Mouse (Mus musculus): ENCODE data around the gene Fxyd1.
A peak's percentile ranks its signal among the peaks of the same experiment; 100 is the strongest.

Gene Fxyd1

DNA sequence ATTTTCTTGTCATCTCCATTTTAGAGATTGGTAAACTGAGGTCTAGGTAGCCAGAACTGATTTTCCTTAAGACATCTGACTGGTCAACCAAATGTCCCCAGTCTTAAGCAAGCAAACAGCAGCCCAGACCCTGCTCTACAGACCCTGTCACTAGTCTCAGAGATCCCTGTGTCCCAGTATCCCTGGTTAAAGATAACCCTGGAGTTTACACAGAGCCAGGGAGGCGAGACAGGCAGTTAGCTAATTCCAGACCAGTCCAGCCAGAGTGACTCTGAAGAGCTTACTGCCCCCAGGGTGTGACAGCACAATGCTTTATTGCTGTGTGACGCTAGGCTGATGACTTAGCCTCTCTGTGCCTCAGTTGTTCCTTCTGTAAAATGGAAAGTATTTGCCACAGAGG lies at the start of gene Fxyd1:
Fxyd1 (minus strand) TSS at position 129 of the 400 bp plus-strand sequence.
- DNase-seq: no peak

GRCm38 (mm10) chr7:31106166-31106565 lies 49.2 kb upstream of the Fxyd1 start:
- DNase-seq: no peak

DNA sequence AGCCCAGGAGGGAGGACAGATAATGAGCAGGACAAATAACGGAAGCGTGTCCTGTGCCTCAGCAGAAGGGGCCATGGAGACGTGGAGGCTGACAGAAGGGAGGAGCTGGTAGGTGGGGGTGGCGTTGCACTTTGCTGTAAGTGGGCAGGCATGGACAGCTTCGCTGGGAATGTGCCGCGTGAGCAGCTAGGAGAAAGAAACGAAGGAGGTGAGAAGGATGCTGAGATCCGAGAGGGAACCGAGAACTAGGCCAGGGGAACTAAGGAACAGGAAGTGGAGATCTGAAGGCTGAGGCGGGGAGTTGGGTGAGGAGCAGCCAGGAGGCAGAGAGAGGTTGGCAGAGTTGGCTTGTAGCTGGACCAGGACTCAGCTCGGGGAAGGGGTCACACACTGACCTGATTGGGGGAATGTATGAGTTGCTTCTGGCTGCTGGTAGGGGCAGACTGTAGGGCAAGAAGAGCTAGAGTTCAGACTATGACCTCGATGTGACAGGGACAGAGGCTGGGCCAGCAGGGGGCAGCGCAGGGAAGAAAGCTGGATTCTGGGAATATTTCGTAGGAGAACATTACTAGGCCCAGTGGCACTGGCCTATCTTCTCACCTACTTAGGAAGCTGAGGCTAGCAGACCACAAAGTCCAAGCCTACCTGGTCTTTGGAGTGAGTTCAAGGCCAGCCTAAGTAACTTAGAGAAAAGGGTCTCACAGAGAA lies 48.2 kb upstream of the Fxyd1 start:
- peak; percentile 48 for DNase-seq

DNA sequence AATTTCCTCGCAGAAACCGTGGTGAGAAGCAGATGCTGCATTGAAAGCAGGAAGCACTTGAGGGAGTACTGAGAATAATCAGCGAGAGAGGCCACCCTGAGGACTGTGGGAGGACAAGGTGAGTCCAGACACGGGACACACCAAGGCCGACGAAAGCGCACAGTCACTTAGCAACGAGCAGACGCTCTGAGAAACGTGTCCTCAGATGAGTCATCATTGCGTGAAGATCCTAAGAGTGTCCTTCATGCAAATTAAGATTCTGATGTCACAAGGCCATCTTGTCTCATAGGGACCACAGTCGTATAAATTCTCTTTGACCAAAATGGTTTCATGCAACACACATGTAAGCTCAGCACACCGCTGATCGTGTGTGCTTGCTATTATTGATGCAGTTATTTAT lies 43.8 kb upstream of the Fxyd1 start:
- no peak for DNase-seq

- no peak for DNase-seq
These were observed 42.6 kb upstream of the Fxyd1 start for GRCm38 (mm10) chr7:31099612-31099982.

GRCm38 (mm10) chr7:31098697-31099611 lies 42.0 kb upstream of the Fxyd1 start:
- no peak for DNase-seq

- peak; percentile 94 for DNase-seq
These were observed 40.7 kb upstream of the Fxyd1 start for GRCm38 (mm10) chr7:31097583-31098248.

GRCm38 (mm10) chr7:31096892-31097564 lies 40.0 kb upstream of the Fxyd1 start:
- DNase-seq: no peak

GRCm38 (mm10) chr7:31094774-31095501 lies 37.9 kb upstream of the Fxyd1 start:
- DNase-seq: peak; percentile 54

DNA sequence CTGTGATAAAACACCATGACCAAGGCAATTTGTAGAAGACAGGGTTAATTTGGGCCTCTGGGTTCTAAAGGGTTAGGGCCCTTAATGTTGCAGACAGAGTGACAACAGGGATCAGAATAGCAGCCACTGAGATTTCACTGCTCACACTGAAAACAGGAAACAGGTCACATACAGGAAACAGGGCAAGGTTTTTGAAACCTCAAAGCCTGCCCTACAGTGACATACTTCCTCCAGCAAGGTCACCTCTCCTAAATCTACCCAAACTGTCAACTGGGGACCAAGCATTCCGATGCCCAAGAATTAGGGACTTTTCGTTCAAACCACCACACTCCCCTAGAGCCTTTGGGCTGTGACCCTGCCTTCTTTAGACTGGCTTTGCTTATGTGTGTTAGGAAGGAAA lies 32.7 kb upstream of the Fxyd1 start:
- DNase-seq: no peak

DNA sequence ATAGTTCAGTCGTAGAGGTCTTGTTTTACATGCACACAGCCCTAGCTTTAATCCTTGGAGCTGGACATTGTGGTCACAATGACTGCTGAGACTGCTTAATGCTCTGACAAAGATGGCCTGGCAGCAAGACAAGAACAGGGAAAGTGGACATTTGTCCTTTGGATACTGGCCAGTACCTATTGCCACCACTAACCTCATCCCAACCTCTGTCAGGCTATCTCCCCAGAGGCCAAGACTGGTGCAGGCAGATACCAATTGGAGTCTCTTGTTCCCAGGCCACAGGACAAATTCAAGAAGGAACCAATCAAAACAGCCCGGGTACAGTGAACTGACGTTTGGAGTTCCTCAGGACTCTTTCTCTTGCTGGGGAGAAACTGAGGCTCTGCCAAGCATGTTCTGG lies 31.2 kb upstream of the Fxyd1 start:
- DNase-seq: no peak

GRCm38 (mm10) chr7:31087262-31087661 lies 30.3 kb upstream of the Fxyd1 start:
- DNase-seq: no peak

- no peak for DNase-seq
These were observed 29.3 kb upstream of the Fxyd1 start for GRCm38 (mm10) chr7:31086175-31086755.

- peak; percentile 86 for DNase-seq
These were observed 28.2 kb upstream of the Fxyd1 start for GRCm38 (mm10) chr7:31085171-31085570.

DNA sequence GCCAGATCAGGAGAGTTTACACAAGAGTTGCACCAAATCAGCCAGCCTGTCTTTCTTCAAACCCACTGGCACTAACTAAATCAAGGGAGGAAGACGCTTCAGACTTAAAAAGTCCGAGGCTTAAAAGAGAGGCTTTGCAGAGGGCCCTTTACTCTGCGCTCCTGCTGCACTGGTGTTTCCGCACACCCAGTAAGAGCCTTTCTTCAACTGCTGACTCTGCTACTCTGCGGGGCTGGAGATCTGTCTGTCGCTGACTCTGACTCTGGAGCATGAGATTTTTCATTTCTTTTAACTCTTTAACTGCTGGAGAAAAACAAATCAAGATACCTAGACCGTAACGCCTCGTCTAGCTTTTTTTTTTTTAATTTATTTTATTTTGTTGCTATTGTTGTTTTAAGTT lies 27.1 kb upstream of the Fxyd1 start:
- no peak for DNase-seq

DNA sequence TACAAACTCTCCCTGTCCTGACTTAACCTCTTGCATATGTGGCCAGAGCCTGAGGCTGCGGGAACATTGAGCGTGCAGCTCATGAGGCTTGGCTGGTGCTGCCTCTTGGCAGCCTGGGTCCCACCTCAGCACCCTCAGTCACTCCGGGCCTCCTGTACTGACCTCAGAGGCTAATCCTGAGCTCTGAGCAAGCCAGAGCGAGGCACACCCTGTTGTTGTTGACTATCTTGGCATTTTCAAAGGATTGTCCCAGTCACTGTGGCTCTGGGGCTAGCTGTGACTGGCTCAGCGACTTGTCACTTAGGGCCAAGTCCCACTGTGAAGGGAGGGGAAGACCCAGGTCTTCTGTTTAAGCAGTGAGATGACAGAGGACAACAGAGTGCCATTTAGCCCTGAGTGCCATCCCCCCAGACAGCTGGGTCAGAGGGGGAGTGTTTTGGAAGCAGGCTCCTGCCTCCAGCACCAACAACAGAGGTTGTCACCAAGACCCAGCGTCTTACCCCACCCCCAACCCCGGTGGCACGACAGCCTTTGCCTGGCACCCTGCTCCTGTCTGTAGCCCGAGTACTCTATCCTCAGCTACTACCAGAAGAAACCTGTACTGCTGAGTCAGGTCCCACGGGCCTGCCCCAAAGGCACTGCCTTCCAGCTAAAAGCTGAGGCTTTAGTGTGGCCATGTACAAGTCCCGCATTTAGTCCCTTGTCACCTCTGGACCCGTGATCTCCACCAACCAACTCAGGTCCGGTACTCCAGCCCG lies 26.0 kb upstream of the Fxyd1 start:
- peak; percentile 78 for DNase-seq

GRCm38 (mm10) chr7:31082106-31082505 lies 25.1 kb upstream of the Fxyd1 start:
- no peak for DNase-seq

GRCm38 (mm10) chr7:31081106-31081505 lies 24.1 kb upstream of the Fxyd1 start:
- no peak for DNase-seq

DNA sequence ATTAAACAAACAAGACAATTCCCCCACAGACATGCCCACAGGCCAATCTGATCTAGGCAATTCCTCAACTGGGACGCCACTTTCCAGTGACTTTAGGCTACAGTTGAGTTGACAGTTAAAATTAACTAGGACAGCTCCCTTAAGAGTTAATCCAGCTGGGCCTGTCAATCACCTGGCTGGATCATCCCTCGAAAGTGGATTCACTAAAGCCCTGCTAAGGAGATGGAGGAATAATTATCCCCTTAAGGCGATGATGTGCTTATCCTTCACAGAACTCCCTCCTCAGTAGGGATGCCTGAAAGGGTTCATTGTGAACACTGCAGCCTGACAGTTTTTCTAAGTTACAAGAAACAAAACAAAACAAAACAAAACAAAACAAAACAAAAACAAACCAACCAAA lies 23.6 kb upstream of the Fxyd1 start:
- peak; percentile 85 for DNase-seq

DNA sequence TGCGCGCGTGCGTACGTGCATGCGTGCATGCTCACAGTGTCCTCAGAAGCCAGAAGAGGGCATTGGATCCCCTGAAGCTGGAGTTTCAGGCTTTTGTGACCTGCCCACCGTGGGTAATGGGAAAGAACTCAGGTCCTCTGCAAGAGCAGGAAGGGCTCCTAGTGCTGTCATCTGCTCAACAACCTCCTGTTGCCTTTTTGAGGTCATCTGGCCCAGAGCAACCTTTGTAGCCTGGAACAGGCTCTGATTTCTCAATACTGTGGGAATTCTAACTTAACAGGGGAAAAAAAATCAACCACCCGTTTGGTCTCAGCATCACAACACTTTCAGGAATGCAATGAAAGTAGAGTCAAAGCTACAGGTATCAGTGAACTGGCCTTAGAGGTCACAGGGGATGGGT lies 22.7 kb upstream of the Fxyd1 start:
- DNase-seq: no peak

GRCm38 (mm10) chr7:31077885-31078445 lies 21.0 kb upstream of the Fxyd1 start:
- DNase-seq: peak; percentile 93

All from retina, postnatal 1 day (tissue).